Mouse (Mus musculus) MN1 (cell line): ENCODE measurements around the gene Crp.

ENCODE experiments used
- DNase-seq: peaks from one replicate; pipeline ENCODE4 v3.0.0-alpha.2; 2016; ENCODE audit warnings: low spot score

Crp gene

DNA sequence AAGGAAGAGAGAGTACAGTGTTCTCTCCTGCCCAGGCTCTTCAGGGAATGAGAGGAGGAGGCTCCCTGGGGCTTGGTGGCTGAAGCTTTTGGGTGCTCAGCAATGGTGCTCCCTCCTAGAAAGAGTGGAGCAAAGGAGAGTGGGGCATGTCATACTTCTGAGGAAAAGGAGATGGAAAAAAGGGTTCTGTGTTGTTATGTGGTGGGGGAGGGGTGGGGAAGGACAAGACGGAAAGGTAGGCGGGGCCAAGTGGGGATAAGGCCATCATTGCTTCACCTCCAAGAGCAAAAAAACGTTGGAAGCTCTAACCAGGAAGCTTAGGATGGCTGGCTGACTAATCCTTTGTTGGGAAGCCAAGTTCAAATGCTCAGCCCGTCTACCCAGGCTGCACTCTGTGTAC, 14.1 kb downstream of the Crp start:
- peak; percentile 4 for DNase-seq

DNA sequence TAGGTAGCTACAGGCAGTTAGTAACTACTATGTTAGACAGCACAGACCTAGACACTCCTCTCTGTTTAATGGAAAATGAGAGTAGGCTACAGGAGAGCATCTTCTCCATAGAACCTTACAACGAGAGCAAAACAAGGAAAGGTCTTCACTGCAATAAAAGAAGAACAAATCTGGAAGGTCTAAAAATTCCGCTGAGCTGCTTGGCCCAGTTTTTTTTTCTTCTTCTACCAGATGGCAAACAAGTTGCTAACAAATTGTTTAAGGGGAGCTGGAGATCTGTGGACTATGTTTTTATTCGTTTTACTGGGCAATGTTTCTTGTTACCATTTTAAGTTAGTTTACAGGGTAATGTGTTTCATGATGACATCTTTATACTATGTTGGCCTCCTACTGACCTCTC, 53.4 kb downstream of the Crp start:
- no peak for DNase-seq

DNA sequence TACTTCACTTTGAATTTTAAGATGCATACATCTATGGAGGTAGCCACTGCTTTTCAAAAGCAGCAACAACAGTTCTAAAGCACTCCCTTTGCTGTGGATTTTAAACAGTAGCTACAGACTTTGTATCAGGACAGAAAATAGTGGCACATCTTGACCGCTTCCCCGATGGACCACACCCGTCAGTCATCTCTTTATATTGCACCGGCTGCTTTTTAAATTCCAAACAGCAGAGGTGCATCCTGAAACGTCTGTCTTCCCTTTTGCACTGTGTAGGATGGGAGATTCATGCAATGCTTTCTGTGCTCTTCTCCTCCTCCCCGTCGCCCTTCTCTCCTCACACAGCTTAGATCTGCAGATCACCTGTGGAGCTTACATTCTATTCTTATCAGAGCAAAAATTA, 57.3 kb downstream of the Crp start:
- DNase-seq = no peak

DNA sequence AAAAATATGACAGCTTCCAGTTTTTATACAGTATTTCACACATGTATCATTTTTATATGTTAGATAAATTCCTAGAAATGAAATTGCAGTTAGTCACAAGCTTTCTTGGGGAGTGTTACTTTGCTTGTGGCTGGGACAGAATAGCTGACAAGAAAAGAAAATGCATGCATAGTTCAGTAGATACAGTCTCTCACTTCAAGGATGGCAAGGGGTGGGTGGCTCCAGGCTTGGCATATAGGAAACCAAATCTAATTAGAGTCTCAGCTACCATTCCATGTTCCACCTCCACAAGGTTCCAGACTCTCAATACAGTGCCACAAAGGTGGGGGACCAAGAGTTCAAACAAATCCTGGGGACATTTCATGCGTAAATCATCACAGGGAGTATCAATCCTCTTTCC, 61.7 kb downstream of the Crp start:
- no peak for DNase-seq

DNA sequence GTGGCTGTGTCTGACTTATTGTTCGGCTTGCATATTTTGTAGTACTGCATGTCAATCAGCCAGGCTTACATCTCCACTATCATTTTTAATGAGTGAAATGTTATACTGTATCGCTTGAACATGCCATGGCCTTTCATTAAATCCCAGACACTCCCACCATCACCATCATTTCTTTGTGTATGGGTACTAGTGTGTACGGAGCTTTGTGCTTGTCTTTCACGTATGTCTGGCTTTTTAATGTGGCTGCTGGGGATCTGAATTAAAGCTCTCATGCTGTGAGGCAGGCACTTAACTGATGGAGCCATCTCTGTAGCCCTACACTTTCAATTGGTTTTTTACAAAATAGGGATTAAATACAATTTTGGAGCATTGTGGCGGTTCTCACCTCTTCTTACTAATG, 81.3 kb downstream of the Crp start:
- no peak for DNase-seq

DNA sequence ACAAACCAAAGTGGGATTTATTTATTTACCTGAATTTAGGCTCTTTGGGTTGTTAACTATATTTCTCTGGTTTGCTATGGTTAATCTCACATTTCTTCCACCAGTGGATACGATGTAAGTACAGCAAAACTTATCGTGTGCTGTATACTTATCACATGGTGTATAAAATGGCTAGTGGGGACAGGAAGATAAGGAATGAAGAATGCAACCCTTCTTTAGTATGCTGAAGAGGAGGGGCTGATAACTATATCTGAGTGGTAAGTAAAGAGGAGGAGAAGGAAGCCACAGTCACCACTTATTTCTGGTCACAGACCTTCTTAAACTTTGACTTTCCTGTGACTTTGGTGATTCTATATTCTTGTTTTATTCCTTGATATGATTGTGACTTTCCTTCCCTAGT, 87.5 kb downstream of the Crp start:
- no peak for DNase-seq

DNA sequence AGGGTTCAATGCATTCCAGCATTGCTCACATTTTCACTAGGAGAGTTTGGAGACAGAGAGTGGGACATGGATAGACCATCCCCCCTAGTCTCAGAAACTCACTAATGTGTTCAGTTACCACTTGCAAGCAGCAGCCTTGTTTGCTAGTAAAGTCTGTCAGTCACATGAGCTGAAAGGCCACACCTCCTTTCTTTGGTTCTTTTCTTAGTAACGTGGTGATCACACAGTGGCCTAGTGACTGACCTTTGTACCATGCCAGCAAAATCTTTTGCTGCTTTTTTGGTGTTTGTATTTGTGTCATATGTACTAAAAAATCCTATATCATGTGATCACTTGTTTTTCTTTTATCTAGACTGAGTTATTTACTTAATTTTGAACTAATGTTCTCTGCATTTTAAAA, 88.0 kb downstream of the Crp start:
- DNase-seq = no peak

DNA sequence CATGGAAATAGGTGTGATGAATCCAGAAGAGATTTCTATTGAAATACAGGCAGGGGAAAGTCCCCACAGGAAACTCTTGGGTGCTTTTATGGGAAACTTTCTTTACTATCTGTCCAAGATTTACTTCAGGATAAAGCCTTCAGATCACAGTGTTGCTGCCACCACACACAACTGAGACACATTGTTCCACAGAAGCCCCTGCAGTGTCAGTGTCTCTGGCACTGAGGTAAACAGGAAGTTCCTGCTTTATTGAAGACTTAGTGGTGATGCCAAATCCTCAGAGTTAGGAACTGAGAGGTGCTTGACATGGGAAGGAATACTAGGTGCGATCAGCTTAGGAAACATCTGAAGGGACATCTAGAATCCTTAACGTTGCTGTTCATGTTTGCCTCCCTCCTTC, 131.1 kb downstream of the Crp start:
- DNase-seq = no peak

DNA sequence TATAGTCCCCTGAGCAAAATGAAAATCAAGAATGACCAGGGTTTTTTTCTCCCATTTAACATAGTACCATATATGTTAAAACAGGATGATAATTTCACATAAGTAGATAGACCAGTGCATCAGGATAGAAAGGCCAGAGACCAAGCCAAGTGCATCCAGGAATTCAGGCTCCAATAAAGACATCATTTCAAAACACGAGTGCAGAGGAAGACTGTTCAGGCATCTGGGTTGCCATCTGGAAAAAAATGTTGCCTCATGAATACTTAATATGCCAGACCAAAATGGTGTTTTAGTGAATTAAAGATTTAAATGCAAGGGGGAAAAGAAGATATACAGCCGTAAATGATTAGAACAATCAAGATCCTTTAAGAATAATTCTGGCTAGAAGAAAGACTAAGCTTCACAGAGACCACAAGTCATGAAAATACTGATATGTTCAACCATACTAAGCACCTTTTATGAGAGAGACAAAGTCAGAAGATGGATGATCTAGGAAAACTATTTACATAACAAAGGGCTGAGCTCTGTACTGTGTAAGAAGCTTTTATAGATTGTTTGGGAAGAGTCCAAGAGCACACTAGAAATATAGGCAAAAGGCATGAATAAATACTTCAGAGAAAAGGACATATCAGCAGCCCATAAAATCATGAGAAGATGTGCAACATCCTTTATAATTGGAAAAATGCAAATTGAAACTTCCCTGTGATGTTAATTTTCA, 149.3 kb downstream of the Crp start:
- DNase-seq = no peak

DNA sequence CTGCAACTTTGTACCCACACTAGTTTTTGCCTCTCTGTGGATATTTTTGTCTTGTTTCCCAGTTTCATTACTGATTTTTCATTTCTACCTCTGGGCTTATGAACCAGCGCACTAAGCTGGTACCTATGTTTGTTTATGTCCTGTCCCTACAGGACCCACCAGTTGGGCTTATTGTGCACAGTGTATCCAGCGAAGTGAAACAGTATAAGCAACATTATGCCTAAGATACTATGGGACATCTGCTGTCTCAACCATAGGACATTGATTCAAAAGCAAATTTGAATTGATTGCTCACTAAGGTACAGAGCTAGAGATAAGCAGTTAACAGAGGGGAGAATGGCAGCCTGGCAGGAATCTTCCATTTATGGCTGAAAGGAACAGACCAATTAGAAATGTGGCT, 150.3 kb downstream of the Crp start:
- no peak for DNase-seq

DNA sequence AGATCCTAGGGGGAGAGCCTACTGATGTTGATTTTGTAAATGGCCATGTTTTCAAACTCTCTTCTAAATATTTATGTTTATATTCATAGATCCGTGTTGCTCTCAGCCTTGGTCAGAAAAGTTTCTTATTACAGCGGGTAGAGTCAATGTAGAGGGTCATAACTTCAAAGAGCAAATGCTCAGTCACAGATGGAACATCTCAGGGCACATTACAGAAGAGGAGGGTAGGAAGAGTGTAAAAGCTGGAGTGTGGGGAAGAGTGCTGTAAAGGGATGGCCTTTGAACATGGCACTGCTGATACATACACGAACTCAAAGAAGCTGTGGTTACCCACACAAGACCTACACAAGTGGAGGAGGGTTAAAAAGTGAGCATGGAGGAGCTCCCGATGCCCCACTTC, 177.4 kb downstream of the Crp start:
- no peak for DNase-seq

DNA sequence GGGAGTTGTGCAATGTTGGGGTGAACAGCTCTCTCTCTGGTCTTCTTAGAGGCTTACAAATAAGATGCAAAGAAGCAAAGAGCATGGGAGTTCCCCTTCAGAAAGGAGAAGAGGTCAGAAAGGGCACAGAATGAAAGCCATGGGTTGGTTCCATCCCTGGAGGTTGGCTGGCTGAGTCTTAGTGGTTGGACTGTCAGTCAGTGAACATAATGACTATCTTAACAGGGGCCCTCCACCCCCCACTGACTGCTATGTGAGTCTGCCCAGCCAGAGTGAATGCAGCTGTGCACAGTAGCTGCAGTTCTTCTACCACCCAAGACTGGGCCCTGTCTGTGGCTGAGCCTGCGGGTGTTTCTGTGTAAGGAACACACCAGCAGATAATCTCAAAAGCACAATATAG, 178.8 kb downstream of the Crp start:
- no peak for DNase-seq
